Mouse (Mus musculus): ENCODE results near the gene Numa1.
A peak's percentile ranks its signal among the peaks of the same experiment; 100 is the strongest.
"Not testable (repeated sequence)": the region's sequence is repeated elsewhere in the genome, so short reads cannot be mapped to it uniquely, and the experiment has no call there.

The Numa1 gene

GRCm38 (mm10) chr7:101933751-101934240 lies at the start of gene Numa1, which contains the start of gene Lrrc51:
TSS of gene Numa1 (plus strand) at chr7:101934111.
TSS of gene Lrrc51 (minus strand) at chr7:101933895.
- DNase-seq (ENCODE audit: low read depth, low spot score) = peak; percentile 92

- DNase-seq (ENCODE audit: low read depth, low spot score) = no peak
Measured at GRCm38 (mm10) chr7:101884160-101884559, 49.8 kb upstream of the Numa1 start.

GRCm38 (mm10) chr7:101886274-101886673 lies 47.6 kb upstream of the Numa1 start:
- DNase-seq (ENCODE audit: low read depth, low spot score) = no peak

- no peak for DNase-seq (ENCODE audit: low read depth, low spot score)
Measured at GRCm38 (mm10) chr7:101888460-101888859, 45.5 kb upstream of the Numa1 start.

GRCm38 (mm10) chr7:101895695-101896094 lies 38.2 kb upstream of the Numa1 start:
- DNase-seq (ENCODE audit: low read depth, low spot score) = no peak

GRCm38 (mm10) chr7:101896104-101897066 lies 37.5 kb upstream of the Numa1 start:
- DNase-seq (ENCODE audit: low read depth, low spot score) = peak; percentile 97

- DNase-seq (ENCODE audit: low read depth, low spot score) = no peak
Measured at GRCm38 (mm10) chr7:101900331-101901097, 33.4 kb upstream of the Numa1 start.

- no peak for DNase-seq (ENCODE audit: low read depth, low spot score)
Measured at GRCm38 (mm10) chr7:101901969-101902368, 31.9 kb upstream of the Numa1 start.

- DNase-seq (ENCODE audit: low read depth, low spot score) = no peak
Measured at GRCm38 (mm10) chr7:101902846-101903245, 31.1 kb upstream of the Numa1 start.

GRCm38 (mm10) chr7:101905561-101906286 lies 28.2 kb upstream of the Numa1 start, which contains the start of gene Lamtor1:
TSS of gene Lamtor1 (plus strand) at chr7:101905904.
- peak; percentile 98 for DNase-seq (ENCODE audit: low read depth, low spot score)

GRCm38 (mm10) chr7:101906287-101906681 lies 27.6 kb upstream of the Numa1 start, which contains the start of gene Tomt:
TSS of gene Tomt (minus strand) at chr7:101906359.
- no peak for DNase-seq (ENCODE audit: low read depth, low spot score)

GRCm38 (mm10) chr7:101906696-101907095 lies 27.2 kb upstream of the Numa1 start:
- DNase-seq (ENCODE audit: low read depth, low spot score) = no peak

- DNase-seq (ENCODE audit: low read depth, low spot score) = no peak
Measured at GRCm38 (mm10) chr7:101908367-101908766, 25.5 kb upstream of the Numa1 start.

- DNase-seq (ENCODE audit: low read depth, low spot score) = no peak
Measured at GRCm38 (mm10) chr7:101910138-101910537, 23.8 kb upstream of the Numa1 start.

GRCm38 (mm10) chr7:101911982-101912381 lies 21.9 kb upstream of the Numa1 start:
- DNase-seq (ENCODE audit: low read depth, low spot score) = no peak

- DNase-seq (ENCODE audit: low read depth, low spot score) = no peak
Measured at GRCm38 (mm10) chr7:101918071-101918470, 15.8 kb upstream of the Numa1 start.

- DNase-seq (ENCODE audit: low read depth, low spot score) = not testable (repeated sequence)
Measured at GRCm38 (mm10) chr7:101925892-101926291, 8.0 kb upstream of the Numa1 start.

GRCm38 (mm10) chr7:101928093-101928492 lies 5.8 kb upstream of the Numa1 start:
- DNase-seq (ENCODE audit: low read depth, low spot score) = no peak

GRCm38 (mm10) chr7:101932551-101932950 lies 1.4 kb upstream of the Numa1 start:
- no peak for DNase-seq (ENCODE audit: low read depth, low spot score)

GRCm38 (mm10) chr7:101933300-101933699 lies 611 bp upstream of the Numa1 start:
- DNase-seq (ENCODE audit: low read depth, low spot score) = no peak

GRCm38 (mm10) chr7:101935957-101936356 lies 2.0 kb downstream of the Numa1 start:
- no peak for DNase-seq (ENCODE audit: low read depth, low spot score)
